Mouse (Mus musculus): ENCODE measurements at regions not wholly inside any gene's neighbourhood (a gene's known extent, or its start where the extent isn't known, plus 50 kb on each side); places are given as distances from the start of the nearest gene placed in this dataset.
"Not testable (repeated sequence)": the region's sequence is repeated elsewhere in the genome, so short reads cannot be mapped to it uniquely, and the experiment has no call there.

DNA sequence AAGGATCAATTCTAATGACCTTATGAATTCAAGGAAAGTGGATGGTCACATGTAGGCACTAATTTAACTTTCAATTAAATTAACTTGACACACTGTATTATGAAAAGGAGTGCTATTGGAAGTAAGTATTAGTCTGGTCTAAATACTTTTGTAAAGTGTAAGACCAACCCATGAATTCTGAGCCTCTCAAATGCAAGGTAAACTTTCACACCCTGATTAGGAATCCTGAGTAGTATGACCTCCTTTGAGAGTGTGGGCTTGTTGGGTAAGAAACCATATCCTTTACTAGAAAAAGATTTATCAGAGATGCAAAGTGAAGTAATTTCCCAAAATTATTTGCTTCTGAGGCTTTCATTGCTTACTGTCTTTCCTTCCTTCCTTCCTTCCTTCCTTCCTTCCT lies 194.8 kb upstream of the Slc10a2 start:
- Histone ChIP-seq H3K36me3 (replicated peaks; ENCODE audit: control insufficient read depth, insufficient read depth, low read depth, low read length) (no peaks in the 10 kb centered on the region), H3K9ac (replicated peaks; ENCODE audit: low read length) (no peak overlapping the region), H3K27ac (replicated peaks; ENCODE audit: low read depth, low read length) (no peak overlapping the region), H3K4me3 (ENCODE audit: low read depth, low read length) (no peak overlapping the region), H3K9me3 (replicated peaks; ENCODE audit: control insufficient read depth, low read length) (no peaks in the 10 kb centered on the region), H3K4me2 (ENCODE audit: low read depth, low read length) (no peak overlapping the region), H3K27me3 (ENCODE audit: control insufficient read depth, insufficient read depth, low read length) (no peaks in the 10 kb centered on the region), H3K4me1 (ENCODE audit: control insufficient read depth, insufficient read depth, low read length) (no peaks in the 10 kb centered on the region)
- ATAC-seq (replicated peaks; ENCODE audit: insufficient number of reproducible peaks, low FRiP score, low TSS enrichment, low read depth) (no peak), DNase-seq (ENCODE audit: low spot score) (no peak)

GRCm38 (mm10) chr8:5297190-5297589 lies 192.0 kb upstream of the Slc10a2 start:
- H3K27me3 ChIP-seq (ENCODE audit: control insufficient read depth, insufficient read depth, low read length): no peaks in the 10 kb centered on the region
- no peak overlapping the region for H3K4me2 ChIP-seq (ENCODE audit: low read depth, low read length)
- H3K36me3 ChIP-seq (replicated peaks; ENCODE audit: control insufficient read depth, insufficient read depth, low read depth, low read length): no peaks in the 10 kb centered on the region
- H3K4me3 ChIP-seq (ENCODE audit: low read depth, low read length): no peak overlapping the region
- H3K9me3 ChIP-seq (replicated peaks; ENCODE audit: control insufficient read depth, low read length): no peaks in the 10 kb centered on the region
- H3K27ac ChIP-seq (replicated peaks; ENCODE audit: low read depth, low read length): no peak overlapping the region
- ATAC-seq (replicated peaks; ENCODE audit: insufficient number of reproducible peaks, low FRiP score, low TSS enrichment, low read depth) (no peak), DNase-seq (ENCODE audit: low spot score) (peak; percentile 42)
- H3K4me1 ChIP-seq (ENCODE audit: control insufficient read depth, insufficient read depth, low read length): no peaks in the 10 kb centered on the region
- H3K9ac ChIP-seq (replicated peaks; ENCODE audit: low read length): no peak overlapping the region

GRCm38 (mm10) chr8:5285708-5286161 lies 180.6 kb upstream of the Slc10a2 start:
- ATAC-seq (replicated peaks; ENCODE audit: insufficient number of reproducible peaks, low FRiP score, low TSS enrichment, low read depth): peak; percentile 88
- H3K27me3 ChIP-seq (ENCODE audit: control insufficient read depth, insufficient read depth, low read length): no peaks in the 10 kb centered on the region
- H3K9me3 ChIP-seq (replicated peaks; ENCODE audit: control insufficient read depth, low read length): no peaks in the 10 kb centered on the region
- H3K9ac ChIP-seq (replicated peaks; ENCODE audit: low read length): no peak overlapping the region
- no peak overlapping the region for H3K4me3 ChIP-seq (ENCODE audit: low read depth, low read length)
- DNase-seq (ENCODE audit: low spot score): peak; percentile 79
- H3K4me2 ChIP-seq (ENCODE audit: low read depth, low read length): no peak overlapping the region
- H3K27ac ChIP-seq (replicated peaks; ENCODE audit: low read depth, low read length): no peak overlapping the region
- WGBS: 21% methylated on average over 5 of the region's 5 CpGs
- H3K4me1 ChIP-seq (ENCODE audit: control insufficient read depth, insufficient read depth, low read length): no peaks in the 10 kb centered on the region
- no peaks in the 10 kb centered on the region for H3K36me3 ChIP-seq (replicated peaks; ENCODE audit: control insufficient read depth, insufficient read depth, low read depth, low read length)

DNA sequence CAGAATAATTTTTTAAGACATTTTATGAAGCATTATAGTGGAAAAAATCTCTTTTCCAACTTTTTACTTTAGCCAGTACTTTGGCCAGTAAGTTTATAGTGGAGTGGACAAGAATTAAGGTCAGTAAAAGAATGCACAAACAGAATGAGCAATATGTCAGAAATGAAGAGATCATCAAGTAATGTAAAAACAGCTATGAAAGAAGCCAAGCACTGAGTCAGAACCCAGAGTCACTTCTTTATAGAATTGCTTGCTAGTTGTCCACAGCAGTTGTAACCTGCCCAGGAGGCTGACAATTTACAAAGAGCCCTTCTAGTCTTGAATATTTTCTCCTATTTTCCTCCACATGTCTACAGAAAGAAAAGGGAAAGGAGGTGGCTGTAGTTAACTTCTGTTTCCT lies 178.6 kb upstream of the Slc10a2 start:
- DNase-seq (ENCODE audit: low spot score): no peak
- Histone ChIP-seq H3K9me3 (replicated peaks; ENCODE audit: control insufficient read depth, low read length) (no peaks in the 10 kb centered on the region), H3K4me2 (ENCODE audit: low read depth, low read length) (no peak overlapping the region), H3K27ac (replicated peaks; ENCODE audit: low read depth, low read length) (no peak overlapping the region), H3K27me3 (ENCODE audit: control insufficient read depth, insufficient read depth, low read length) (no peaks in the 10 kb centered on the region), H3K4me1 (ENCODE audit: control insufficient read depth, insufficient read depth, low read length) (no peaks in the 10 kb centered on the region), H3K4me3 (ENCODE audit: low read depth, low read length) (no peak overlapping the region), H3K36me3 (replicated peaks; ENCODE audit: control insufficient read depth, insufficient read depth, low read depth, low read length) (no peaks in the 10 kb centered on the region), H3K9ac (replicated peaks; ENCODE audit: low read length) (no peak overlapping the region)
- no peak for ATAC-seq (replicated peaks; ENCODE audit: insufficient number of reproducible peaks, low FRiP score, low TSS enrichment, low read depth)

- 46% methylated on average over 1 of the region's 1 CpGs for WGBS
- no peak overlapping the region for H3K4me3 ChIP-seq (ENCODE audit: low read depth, low read length)
These were observed 157.2 kb upstream of the Slc10a2 start for GRCm38 (mm10) chr8:5262316-5262715.

DNA sequence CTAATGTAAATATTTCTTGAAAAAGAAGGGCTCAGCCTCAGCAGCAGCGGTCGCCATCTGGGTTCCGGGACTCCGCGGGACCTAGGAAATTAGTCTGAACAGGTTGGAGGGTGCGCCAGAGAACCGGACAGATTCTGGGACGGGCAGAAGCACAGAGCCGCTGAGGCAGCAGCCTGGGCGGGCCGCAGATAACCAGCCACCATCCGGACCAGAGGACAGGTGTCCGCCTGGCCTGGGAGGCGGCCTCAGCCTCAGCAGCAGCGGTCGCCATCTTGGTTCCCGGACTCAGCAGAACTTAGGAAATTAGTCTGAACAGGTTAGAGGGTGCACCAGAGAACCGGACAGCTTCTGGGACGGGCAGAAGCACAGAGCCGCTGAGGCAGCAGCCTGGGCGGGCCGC lies 136.7 kb upstream of the Slc10a2 start:
- not testable (repeated sequence) for DNase-seq (ENCODE audit: low spot score); ATAC-seq (replicated peaks; ENCODE audit: insufficient number of reproducible peaks, low FRiP score, low TSS enrichment, low read depth); H3K9me3 ChIP-seq (replicated peaks; ENCODE audit: control insufficient read depth, low read length); H3K4me3 ChIP-seq (ENCODE audit: low read depth, low read length); H3K4me1 ChIP-seq (ENCODE audit: control insufficient read depth, insufficient read depth, low read length); H3K9ac ChIP-seq (replicated peaks; ENCODE audit: low read length); H3K36me3 ChIP-seq (replicated peaks; ENCODE audit: control insufficient read depth, insufficient read depth, low read depth, low read length); H3K27ac ChIP-seq (replicated peaks; ENCODE audit: low read depth, low read length); H3K4me2 ChIP-seq (ENCODE audit: low read depth, low read length); H3K27me3 ChIP-seq (ENCODE audit: control insufficient read depth, insufficient read depth, low read length)
- WGBS: 98% methylated on average over 15 of the region's 22 CpGs

More at GRCm38 (mm10) chr8:5262316-5262715, 157.2 kb upstream of the Slc10a2 start:
- H3K27me3 ChIP-seq (ENCODE audit: control insufficient read depth, insufficient read depth, low read length): no peaks in the 10 kb centered on the region
- H3K36me3 ChIP-seq (replicated peaks; ENCODE audit: control insufficient read depth, insufficient read depth, low read depth, low read length): no peaks in the 10 kb centered on the region
- no peak overlapping the region for H3K27ac ChIP-seq (replicated peaks; ENCODE audit: low read depth, low read length)
- DNase-seq (ENCODE audit: low spot score): peak; percentile 29
- no peak overlapping the region for H3K4me2 ChIP-seq (ENCODE audit: low read depth, low read length)
- ATAC-seq (replicated peaks; ENCODE audit: insufficient number of reproducible peaks, low FRiP score, low TSS enrichment, low read depth): 0 out of 2 replicates have a peak, but pooled peaks have one; percentile 29
- H3K9ac ChIP-seq (replicated peaks; ENCODE audit: low read length): no peak overlapping the region
- H3K4me1 ChIP-seq (ENCODE audit: control insufficient read depth, insufficient read depth, low read length): no peaks in the 10 kb centered on the region
- no peaks in the 10 kb centered on the region for H3K9me3 ChIP-seq (replicated peaks; ENCODE audit: control insufficient read depth, low read length)

Measured in embryonic facial prominence, embryonic 11.5 days (tissue).